Mouse (Mus musculus) erythroid progenitor cell, adult 5-6 weeks (primary cell): ENCODE data around the gene Olfr1076. TPM values are rescaled to one million over a fixed set of nuclear protein-coding genes. Genes with fewer than 3 reads are reported as not detected.
"Not testable (repeated sequence)": the region's sequence is repeated elsewhere in the genome, so short reads cannot be mapped to it uniquely, and the experiment has no call there.

Experiments
- ATAC-seq: replicated peaks from 2 replicates; pipeline ENCODE4 v1.8.0; 2016; ENCODE audit warnings: moderate number of reproducible peaks, mild to moderate bottlenecking, moderate TSS enrichment, inconsistent platforms; ENCODE audit not compliant: poor library complexity, low FRiP score, severe bottlenecking
- total RNA-seq, 2 experiments: library from RNA; stranded (forward) in 1 of 2; stranded (reverse) in 1 of 2; fragments of 150-400 nt in 1 of 2; fragments of 186-747, 209-891 nt in 1 of 2; gene quantifications; 2 replicates each; pipeline versions ENCODE4 v1.2.3 to v1.2.4; 2015 to 2017; ENCODE audit warnings: low replicate concordance in 2 of 2

Gene Olfr1076
- total RNA-seq (2015; ENCODE audit: low replicate concordance) (not detected in 2 replicates), total RNA-seq (2017; ENCODE audit: low replicate concordance) (not detected in 2 replicates)

- ATAC-seq = no peak
Observed at GRCm38 (mm10) chr2:86508161-86508560, at the start of gene Olfr1076. Olfr1076 (plus strand) TSS chr2:86508461.

- ATAC-seq = no peak
Observed at GRCm38 (mm10) chr2:86460434-86460833, 47.8 kb upstream of the Olfr1076 start.

GRCm38 (mm10) chr2:86464442-86465109 lies 43.7 kb upstream of the Olfr1076 start:
- ATAC-seq = no peak

GRCm38 (mm10) chr2:86487286-86487685 lies 21.0 kb upstream of the Olfr1076 start, which contains the start of gene Olfr228:
Olfr228 (minus strand) TSS chr2:86487386.
- no peak for ATAC-seq

GRCm38 (mm10) chr2:86530991-86531390 lies 22.7 kb downstream of the Olfr1076 start:
- ATAC-seq = no peak

- ATAC-seq = no peak
Observed at GRCm38 (mm10) chr2:86542380-86542779, 34.1 kb downstream of the Olfr1076 start, which contains the start of gene Olfr1079. Olfr1079 (minus strand) TSS chr2:86542480.

GRCm38 (mm10) chr2:86558135-86558534 lies 49.9 kb downstream of the Olfr1076 start, which contains the start of gene Olfr1080:
Olfr1080 (minus strand) TSS chr2:86558235.
- not testable (repeated sequence) for ATAC-seq

Other genes starting within 250 kb of the Olfr1076 start
- gene Olfr1051, start 229.4 kb upstream of the Olfr1076 start, total RNA-seq (2015; ENCODE audit: low replicate concordance) = not detected in 2 replicates
- gene Olfr1051, start 229.4 kb upstream of the Olfr1076 start, total RNA-seq (2017; ENCODE audit: low replicate concordance) = not detected in 2 replicates
- gene Olfr1052, start 216.0 kb upstream of the Olfr1076 start, total RNA-seq (2015; ENCODE audit: low replicate concordance) = not detected in 2 replicates
- not detected in 2 replicates for gene Olfr1052, start 216.0 kb upstream of the Olfr1076 start, total RNA-seq (2017; ENCODE audit: low replicate concordance)
- gene Olfr1053, start 193.2 kb upstream of the Olfr1076 start, total RNA-seq (2015; ENCODE audit: low replicate concordance) = not detected in 2 replicates
- not detected in 2 replicates for gene Olfr1053, start 193.2 kb upstream of the Olfr1076 start, total RNA-seq (2017; ENCODE audit: low replicate concordance)
- not detected in 2 replicates for gene Olfr1054, start 173.0 kb upstream of the Olfr1076 start, total RNA-seq (2015; ENCODE audit: low replicate concordance)
- gene Olfr1054, start 173.0 kb upstream of the Olfr1076 start, total RNA-seq (2017; ENCODE audit: low replicate concordance) = not detected in 2 replicates
- gene Olfr1055, start 158.2 kb upstream of the Olfr1076 start, total RNA-seq (2015; ENCODE audit: low replicate concordance) = not detected in 2 replicates
- gene Olfr1055, start 158.2 kb upstream of the Olfr1076 start, total RNA-seq (2017; ENCODE audit: low replicate concordance) = not detected in 2 replicates
- not detected in 2 replicates for gene Olfr1056, start 146.0 kb upstream of the Olfr1076 start, total RNA-seq (2015; ENCODE audit: low replicate concordance)
- not detected in 2 replicates for gene Olfr1056, start 146.0 kb upstream of the Olfr1076 start, total RNA-seq (2017; ENCODE audit: low replicate concordance)
- not detected in 2 replicates for gene Olfr1057, start 130.1 kb upstream of the Olfr1076 start, total RNA-seq (2015; ENCODE audit: low replicate concordance)
- gene Olfr1057, start 130.1 kb upstream of the Olfr1076 start, total RNA-seq (2017; ENCODE audit: low replicate concordance) = not detected in 2 replicates
- not detected in 2 replicates for gene Olfr1058, start 119.9 kb upstream of the Olfr1076 start, total RNA-seq (2015; ENCODE audit: low replicate concordance)
- not detected in 2 replicates for gene Olfr1058, start 119.9 kb upstream of the Olfr1076 start, total RNA-seq (2017; ENCODE audit: low replicate concordance)
- gene Olfr1061, start 94.4 kb upstream of the Olfr1076 start, total RNA-seq (2015; ENCODE audit: low replicate concordance) = not detected in 2 replicates
- gene Olfr1061, start 94.4 kb upstream of the Olfr1076 start, total RNA-seq (2017; ENCODE audit: low replicate concordance) = not detected in 2 replicates
- gene Olfr1062, start 81.7 kb upstream of the Olfr1076 start, total RNA-seq (2015; ENCODE audit: low replicate concordance) = not detected in 2 replicates
- gene Olfr1062, start 81.7 kb upstream of the Olfr1076 start, total RNA-seq (2017; ENCODE audit: low replicate concordance) = not detected in 2 replicates
- not detected in 2 replicates for gene Olfr1065, start 57.9 kb upstream of the Olfr1076 start, total RNA-seq (2015; ENCODE audit: low replicate concordance)
- not detected in 2 replicates for gene Olfr1065, start 57.9 kb upstream of the Olfr1076 start, total RNA-seq (2017; ENCODE audit: low replicate concordance)
- gene Olfr1066, start 52.2 kb upstream of the Olfr1076 start, total RNA-seq (2015; ENCODE audit: low replicate concordance) = not detected in 2 replicates
- not detected in 2 replicates for gene Olfr1066, start 52.2 kb upstream of the Olfr1076 start, total RNA-seq (2017; ENCODE audit: low replicate concordance)
- gene Olfr228, start 21.1 kb upstream of the Olfr1076 start, total RNA-seq (2015; ENCODE audit: low replicate concordance) = not detected in 2 replicates
- gene Olfr228, start 21.1 kb upstream of the Olfr1076 start, total RNA-seq (2017; ENCODE audit: low replicate concordance) = not detected in 2 replicates
- not detected in 2 replicates for gene Olfr1079, start 34.0 kb downstream of the Olfr1076 start, total RNA-seq (2015; ENCODE audit: low replicate concordance)
- gene Olfr1079, start 34.0 kb downstream of the Olfr1076 start, total RNA-seq (2017; ENCODE audit: low replicate concordance) = not detected in 2 replicates
- gene Olfr1080, start 49.8 kb downstream of the Olfr1076 start, total RNA-seq (2015; ENCODE audit: low replicate concordance) = not detected in 2 replicates
- not detected in 2 replicates for gene Olfr1080, start 49.8 kb downstream of the Olfr1076 start, total RNA-seq (2017; ENCODE audit: low replicate concordance)
- gene Olfr1082, start 90.5 kb downstream of the Olfr1076 start, total RNA-seq (2015; ENCODE audit: low replicate concordance) = not detected in 2 replicates
- not detected in 2 replicates for gene Olfr1082, start 90.5 kb downstream of the Olfr1076 start, total RNA-seq (2017; ENCODE audit: low replicate concordance)
- gene Olfr1084, start 131.3 kb downstream of the Olfr1076 start, total RNA-seq (2015; ENCODE audit: low replicate concordance) = not detected in 2 replicates
- gene Olfr1084, start 131.3 kb downstream of the Olfr1076 start, total RNA-seq (2017; ENCODE audit: low replicate concordance) = not detected in 2 replicates
- gene Olfr1085, start 153.6 kb downstream of the Olfr1076 start, total RNA-seq (2015; ENCODE audit: low replicate concordance) = not detected in 2 replicates
- not detected in 2 replicates for gene Olfr1085, start 153.6 kb downstream of the Olfr1076 start, total RNA-seq (2017; ENCODE audit: low replicate concordance)
- gene Olfr1086, start 171.6 kb downstream of the Olfr1076 start, total RNA-seq (2015; ENCODE audit: low replicate concordance) = not detected in 2 replicates
- gene Olfr1086, start 171.6 kb downstream of the Olfr1076 start, total RNA-seq (2017; ENCODE audit: low replicate concordance) = not detected in 2 replicates
- not detected in 2 replicates for gene Olfr1087, start 189.9 kb downstream of the Olfr1076 start, total RNA-seq (2015; ENCODE audit: low replicate concordance)
- gene Olfr1087, start 189.9 kb downstream of the Olfr1076 start, total RNA-seq (2017; ENCODE audit: low replicate concordance) = not detected in 2 replicates
- not detected in 2 replicates for gene Olfr1089, start 225.2 kb downstream of the Olfr1076 start, total RNA-seq (2015; ENCODE audit: low replicate concordance)
- gene Olfr1089, start 225.2 kb downstream of the Olfr1076 start, total RNA-seq (2017; ENCODE audit: low replicate concordance) = not detected in 2 replicates